Mouse (Mus musculus) stomach, embryonic 14.5 days (tissue): Measurements from ENCODE around the gene Fbxl17. TPM values are rescaled to one million over a fixed set of nuclear protein-coding genes. Genes with fewer than 3 reads are reported as not detected.

Experiments used
- ATAC-seq: fragments of 200-750 bp; cut with Nextera tagmentation; 2 replicates; pipeline ENCODE4 v1.8.0; 2017; ENCODE audit warnings: low read depth, moderate TSS enrichment; ENCODE audit not compliant: insufficient number of reproducible peaks, insufficient read depth, low FRiP score
- H3K27ac ChIP-seq: fragments of 300-500 bp; sonication (generic); 2 replicates; pipeline ENCODE4 v1.5.1; 2014; ENCODE audit warnings: mild to moderate bottlenecking, low read length, moderate library complexity, mixed read lengths
- H3K27me3 ChIP-seq: fragments of 300-500 bp; sonication (generic); 2 replicates; pipeline ENCODE4 v1.6.1; 2014; ENCODE audit warnings: low read length, control low read depth, mixed read lengths; ENCODE audit not compliant: control insufficient read depth, insufficient read depth
- H3K36me3 ChIP-seq: fragments of 300-500 bp; sonication (generic); 2 replicates; pipeline ENCODE4 v1.6.1; 2014; ENCODE audit warnings: mild to moderate bottlenecking, control low read depth, low read length, moderate library complexity, mixed read lengths; ENCODE audit not compliant: control insufficient read depth, insufficient read depth
- H3K4me1 ChIP-seq: fragments of 300-500 bp; sonication (generic); 2 replicates; pipeline ENCODE4 v1.6.1; 2014; ENCODE audit warnings: low read length, control low read depth, mixed read lengths; ENCODE audit not compliant: control insufficient read depth, insufficient read depth
- H3K4me2 ChIP-seq: fragments of 300-500 bp; sonication (generic); replicated peaks from 2 replicates; pipeline ENCODE4 v1.6.1; 2014; ENCODE audit warnings: low read depth, low read length, control low read depth
- H3K4me3 ChIP-seq: fragments of 300-500 bp; sonication (generic); 2 replicates; pipeline ENCODE4 v1.5.1; 2014; ENCODE audit warnings: low read depth, low read length, control low read depth
- H3K9ac ChIP-seq: fragments of 300-500 bp; sonication (generic); replicated peaks from 2 replicates; pipeline ENCODE4 v1.6.1; 2014; ENCODE audit warnings: low read depth, mild to moderate bottlenecking, control low read depth, low read length, moderate library complexity, mixed read lengths
- H3K9me3 ChIP-seq: fragments of 300-500 bp; sonication (generic); 2 replicates; pipeline ENCODE4 v1.6.1; 2016; ENCODE audit warnings: low read depth, low read length, control low read depth; ENCODE audit not compliant: control insufficient read depth
- WGBS: fragments of 180-500 bp; shearing (Covaris S2); extraction: QIAGEN DNeasy Blood & Tissue Kit; methylation state at CpG from one replicate; pipeline ENCODE4 v1.1.7; 2014; 5-methylcytosine and 5-hydroxymethylcytosine counted together
- polyA plus RNA-seq: library from polyadenylated mRNA; unstranded; fragments of >200 nt; fragmentation: Nextera tagmentation; extraction: Ambion mirVana; gene quantifications from 2 replicates; pipeline ENCODE4 v1.2.1, GENCODE M21; 2014

The Fbxl17 gene
- polyA plus RNA-seq, 1 experiment from 2014 or later, result 7.5 TPM

GRCm38 (mm10) chr17:63086526-63086925 is 413.3 kb downstream of the Fbxl17 start:
- Histone ChIP-seq H3K36me3 (no peaks in the 10 kb centered on the region), H3K4me3 (no peak overlapping the region), H3K4me1 (no peaks in the 10 kb centered on the region), H3K27ac (no peak overlapping the region), H3K27me3 (no peaks in the 10 kb centered on the region), H3K4me2 (no peak overlapping the region), H3K9ac (no peak overlapping the region), H3K9me3 (no peaks in the 10 kb centered on the region)
- WGBS, result 75% methylated on average over 3 of the region's 3 CpGs
- ATAC-seq, result no peak

GRCm38 (mm10) chr17:63085227-63085626 is 414.6 kb downstream of the Fbxl17 start:
- H3K9me3 ChIP-seq, result no peaks in the 10 kb centered on the region
- H3K4me1 ChIP-seq, result no peaks in the 10 kb centered on the region
- no peaks in the 10 kb centered on the region for H3K36me3 ChIP-seq
- no peaks in the 10 kb centered on the region for H3K27me3 ChIP-seq
- WGBS, result 93% methylated on average over 6 of the region's 6 CpGs
- no peak overlapping the region for H3K9ac ChIP-seq
- H3K4me3 ChIP-seq, result no peak overlapping the region
- no peak overlapping the region for H3K27ac ChIP-seq
- no peak overlapping the region for H3K4me2 ChIP-seq
- no peak for ATAC-seq

- H3K27me3 ChIP-seq, result no peaks in the 10 kb centered on the region
- 0 out of 2 replicates have a peak, but pooled peaks cover 9% of the 10 kb centered on the region for H3K4me1 ChIP-seq
- WGBS, result 89% methylated on average over 5 of the region's 5 CpGs
- no peak overlapping the region for H3K9ac ChIP-seq
- no peaks in the 10 kb centered on the region for H3K9me3 ChIP-seq
- no peak overlapping the region for H3K4me2 ChIP-seq
- no peak overlapping the region for H3K4me3 ChIP-seq
- H3K36me3 ChIP-seq, result no peaks in the 10 kb centered on the region
- no peak for ATAC-seq
- H3K27ac ChIP-seq, result no peak overlapping the region
These were observed 420.7 kb downstream of the Fbxl17 start for GRCm38 (mm10) chr17:63079087-63079486.

GRCm38 (mm10) chr17:63077509-63077908 is 422.3 kb downstream of the Fbxl17 start:
- H3K4me3 ChIP-seq, result no peak overlapping the region
- WGBS, result 43% methylated on average over 5 of the region's 5 CpGs
- no peak overlapping the region for H3K27ac ChIP-seq
- no peaks in the 10 kb centered on the region for H3K36me3 ChIP-seq
- no peaks in the 10 kb centered on the region for H3K9me3 ChIP-seq
- H3K4me2 ChIP-seq, result no peak overlapping the region
- no peak for ATAC-seq
- 0 out of 2 replicates have a peak, but pooled peaks cover 9% of the 10 kb centered on the region for H3K4me1 ChIP-seq
- H3K9ac ChIP-seq, result no peak overlapping the region
- no peaks in the 10 kb centered on the region for H3K27me3 ChIP-seq

- Histone ChIP-seq H3K9me3 (no peaks in the 10 kb centered on the region), H3K4me2 (no peak overlapping the region), H3K4me3 (no peak overlapping the region), H3K36me3 (no peaks in the 10 kb centered on the region), H3K27me3 (no peaks in the 10 kb centered on the region), H3K27ac (no peak overlapping the region), H3K4me1 (0 out of 2 replicates have a peak, but pooled peaks cover 9% of the 10 kb centered on the region), H3K9ac (no peak overlapping the region)
- no peak for ATAC-seq
- 20% methylated on average over 8 of the region's 8 CpGs for WGBS
These were observed 423.2 kb downstream of the Fbxl17 start for GRCm38 (mm10) chr17:63076661-63077060.

DNA sequence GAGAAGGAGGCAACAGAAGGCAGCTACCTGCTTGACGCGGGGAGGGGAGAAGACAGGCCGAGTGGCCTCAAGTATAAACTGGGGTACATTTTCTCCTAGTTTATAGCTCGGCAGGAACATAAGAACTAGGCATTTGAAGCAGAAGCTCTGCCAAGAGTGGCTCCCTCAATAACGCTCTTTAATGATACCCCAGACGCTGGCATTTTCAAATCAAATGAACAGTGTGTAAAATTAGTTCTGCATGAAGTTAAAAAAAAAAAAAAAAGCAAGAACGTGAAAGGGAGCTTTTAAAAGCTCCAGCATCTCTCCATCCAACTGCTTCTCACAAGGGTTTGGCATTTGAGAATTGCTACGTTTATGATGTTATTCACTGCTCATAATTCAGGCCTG is 423.8 kb downstream of the Fbxl17 start:
- no peak overlapping the region for H3K9ac ChIP-seq
- H3K9me3 ChIP-seq, result no peaks in the 10 kb centered on the region
- H3K27me3 ChIP-seq, result no peaks in the 10 kb centered on the region
- H3K36me3 ChIP-seq, result no peaks in the 10 kb centered on the region
- ATAC-seq, result no peak
- no peak overlapping the region for H3K4me3 ChIP-seq
- WGBS, result 58% methylated on average over 8 of the region's 8 CpGs
- H3K4me2 ChIP-seq, result no peak overlapping the region
- no peak overlapping the region for H3K27ac ChIP-seq
- 0 out of 2 replicates have a peak, but pooled peaks cover 9% of the 10 kb centered on the region for H3K4me1 ChIP-seq

DNA sequence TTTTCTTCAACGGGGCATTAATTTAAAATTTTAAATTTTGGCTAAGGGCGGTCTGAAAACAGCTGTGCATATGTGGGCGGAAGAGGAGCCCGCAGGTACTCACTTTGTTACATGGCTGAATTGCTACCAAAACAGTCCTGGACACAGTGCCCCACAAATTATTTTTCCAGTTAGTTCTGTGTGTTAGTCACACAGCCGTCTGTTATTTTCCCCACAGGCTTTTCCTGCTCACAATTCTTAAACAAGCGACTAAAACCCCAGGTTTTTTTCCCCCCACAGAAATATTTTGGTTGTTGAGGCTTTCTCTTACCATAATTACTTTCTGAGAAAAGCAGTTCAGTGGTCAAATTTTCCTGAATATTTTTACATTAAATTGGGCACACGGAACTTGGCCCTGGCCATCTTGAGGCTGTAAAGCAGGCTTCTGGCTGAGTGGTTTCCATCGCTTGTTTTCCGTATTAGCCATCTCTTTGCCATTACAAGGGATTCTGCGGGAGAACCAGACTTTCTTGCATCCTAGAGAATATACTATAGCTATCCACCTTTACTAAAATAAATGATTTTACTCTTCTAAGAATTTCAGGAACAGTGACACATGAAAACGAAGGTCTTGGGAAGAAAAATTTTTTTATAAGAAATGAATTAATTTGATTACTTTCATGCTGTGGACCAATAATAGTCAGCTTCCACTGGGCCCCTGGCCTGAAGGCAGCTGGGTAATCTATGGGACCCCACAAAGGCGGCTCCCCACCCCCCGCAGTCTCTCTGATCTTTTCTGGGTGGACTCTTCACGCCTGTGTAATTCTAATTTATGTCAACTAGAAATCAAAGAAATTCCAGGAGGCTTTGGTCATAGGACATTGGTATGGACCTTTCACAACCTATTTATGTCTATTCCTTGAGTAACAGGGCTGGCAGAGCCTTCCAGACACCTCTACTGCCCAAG is 424.5 kb downstream of the Fbxl17 start:
- Histone ChIP-seq H3K9ac (no peak overlapping the region), H3K36me3 (no peaks in the 10 kb centered on the region), H3K9me3 (no peaks in the 10 kb centered on the region), H3K4me2 (no peak overlapping the region), H3K4me1 (0 out of 2 replicates have a peak, but pooled peaks cover 9% of the 10 kb centered on the region), H3K27ac (no peak overlapping the region), H3K27me3 (no peaks in the 10 kb centered on the region), H3K4me3 (no peak overlapping the region)
- WGBS, result 89% methylated on average over 14 of the region's 14 CpGs
- ATAC-seq, result no peak

DNA sequence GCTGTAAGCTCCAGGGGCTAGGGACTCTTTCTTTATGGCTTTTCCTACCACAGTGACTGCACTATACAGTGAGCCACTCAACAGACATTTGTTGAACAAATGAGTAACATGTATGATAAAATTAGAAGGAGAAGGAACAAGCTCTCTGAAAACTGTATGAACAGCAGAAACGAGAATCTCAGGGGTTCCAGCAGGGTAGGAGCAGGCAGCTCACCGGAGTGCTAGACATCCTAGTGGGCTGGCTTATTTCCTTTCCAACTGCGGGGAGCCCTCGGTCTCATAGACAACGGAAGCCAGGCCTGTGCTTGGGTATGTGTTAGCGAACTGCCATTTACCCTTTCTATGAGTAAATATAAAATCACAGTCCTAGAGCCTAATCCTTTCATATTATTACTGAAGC is 426.5 kb downstream of the Fbxl17 start:
- no peaks in the 10 kb centered on the region for H3K27me3 ChIP-seq
- 0 out of 2 replicates have a peak, but pooled peaks cover 9% of the 10 kb centered on the region for H3K4me1 ChIP-seq
- H3K36me3 ChIP-seq, result no peaks in the 10 kb centered on the region
- no peak overlapping the region for H3K4me2 ChIP-seq
- WGBS, result 74% methylated on average over 6 of the region's 6 CpGs
- ATAC-seq, result no peak
- no peak overlapping the region for H3K9ac ChIP-seq
- no peaks in the 10 kb centered on the region for H3K9me3 ChIP-seq
- H3K4me3 ChIP-seq, result no peak overlapping the region
- H3K27ac ChIP-seq, result no peak overlapping the region
